Mouse (Mus musculus): ENCODE measurements around the gene Rps23. TPM values are rescaled to one million over a fixed set of nuclear protein-coding genes. Genes with fewer than 3 reads are reported as not detected.

Rps23 gene
- polyA plus RNA-seq (2016; fragmentation: Nextera tagmentation; extraction: Ambion mirVana), result 168 and 169 TPM in 2 replicates

GRCm38 (mm10) chr13:90922751-90923612 is at the start of gene Rps23:
Gene Rps23 (plus strand): TSS chr13:90922958.
- H3K4me3 ChIP-seq, result peak within 1 kb of the TSS; percentile 85
- peak; percentile 99 for ATAC-seq (ENCODE audit: low FRiP score, low read depth)
- H3K27ac ChIP-seq, result peak within 1 kb of the TSS; percentile 37; the same call in 1 of the 2 replicates
- H3K4me2 ChIP-seq (replicated peaks), result peak within 1 kb of the TSS; percentile 72
- WGBS, result under 1% methylated on average over 55 of the region's 57 CpGs
- H3K27me3 ChIP-seq (replicated peaks), result no peaks in the 10 kb centered on the region
- H3K36me3 ChIP-seq, result peaks cover 29% of the 10 kb centered on the region
- H3K9ac ChIP-seq, result peak within 1 kb of the TSS; percentile 90
- H3K4me1 ChIP-seq, result peaks cover 4% of the 10 kb centered on the region
- no peaks in the 10 kb centered on the region for H3K9me3 ChIP-seq

GRCm38 (mm10) chr13:90881727-90882429 is 40.9 kb upstream of the Rps23 start:
- ATAC-seq (ENCODE audit: low FRiP score, low read depth), result no peak
- Histone ChIP-seq H3K9ac (no peak overlapping the region), H3K4me3 (no peak overlapping the region), H3K4me1 (no peaks in the 10 kb centered on the region), H3K4me2 (replicated peaks) (no peak overlapping the region), H3K27me3 (replicated peaks) (no peaks in the 10 kb centered on the region), H3K27ac (no peak overlapping the region), H3K9me3 (no peaks in the 10 kb centered on the region), H3K36me3 (no peaks in the 10 kb centered on the region)
- 95% methylated on average over 1 of the region's 1 CpGs for WGBS

- Histone ChIP-seq H3K27me3 (replicated peaks) (no peaks in the 10 kb centered on the region), H3K36me3 (no peaks in the 10 kb centered on the region), H3K9me3 (no peaks in the 10 kb centered on the region), H3K9ac (no peak overlapping the region), H3K4me1 (no peaks in the 10 kb centered on the region), H3K4me2 (replicated peaks) (peak overlapping the region; percentile 62), H3K27ac (no peak overlapping the region), H3K4me3 (peak overlapping the region; percentile 27; the same call in 1 of the 2 replicates)
- WGBS, result 62% methylated on average over 13 of the region's 13 CpGs
- peak; percentile 55 for ATAC-seq (ENCODE audit: low FRiP score, low read depth)
These were observed 36.8 kb upstream of the Rps23 start for GRCm38 (mm10) chr13:90885856-90886532.

GRCm38 (mm10) chr13:90886568-90886983 is 36.2 kb upstream of the Rps23 start:
- Histone ChIP-seq H3K4me2 (replicated peaks) (peak overlapping the region; percentile 62), H3K9ac (no peak overlapping the region), H3K9me3 (no peaks in the 10 kb centered on the region), H3K4me3 (peak overlapping the region; percentile 27), H3K36me3 (no peaks in the 10 kb centered on the region), H3K27me3 (replicated peaks) (no peaks in the 10 kb centered on the region), H3K27ac (no peak overlapping the region), H3K4me1 (no peaks in the 10 kb centered on the region)
- 1% methylated on average over 18 of the region's 18 CpGs for WGBS
- ATAC-seq (ENCODE audit: low FRiP score, low read depth), result peak; percentile 54

- no peaks in the 10 kb centered on the region for H3K4me1 ChIP-seq
- no peak overlapping the region for H3K27ac ChIP-seq
- no peaks in the 10 kb centered on the region for H3K36me3 ChIP-seq
- H3K9me3 ChIP-seq, result no peaks in the 10 kb centered on the region
- H3K9ac ChIP-seq, result no peak overlapping the region
- no peak overlapping the region for H3K4me3 ChIP-seq
- no peak overlapping the region for H3K4me2 ChIP-seq (replicated peaks)
- WGBS, result 90% methylated on average over 5 of the region's 5 CpGs
- H3K27me3 ChIP-seq (replicated peaks), result no peaks in the 10 kb centered on the region
- no peak for ATAC-seq (ENCODE audit: low FRiP score, low read depth)
These were observed 32.6 kb upstream of the Rps23 start for GRCm38 (mm10) chr13:90890111-90890510.

- no peaks in the 10 kb centered on the region for H3K36me3 ChIP-seq
- H3K27ac ChIP-seq, result no peak overlapping the region
- no peaks in the 10 kb centered on the region for H3K27me3 ChIP-seq (replicated peaks)
- no peaks in the 10 kb centered on the region for H3K4me1 ChIP-seq
- no peak overlapping the region for H3K4me3 ChIP-seq
- no peak for ATAC-seq (ENCODE audit: low FRiP score, low read depth)
- H3K4me2 ChIP-seq (replicated peaks), result no peak overlapping the region
- H3K9me3 ChIP-seq, result no peaks in the 10 kb centered on the region
- no peak overlapping the region for H3K9ac ChIP-seq
- 88% methylated on average over 4 of the region's 4 CpGs for WGBS
These were observed 27.9 kb upstream of the Rps23 start for GRCm38 (mm10) chr13:90894819-90895218.

GRCm38 (mm10) chr13:90896098-90896497 is 26.7 kb upstream of the Rps23 start:
- ATAC-seq (ENCODE audit: low FRiP score, low read depth), result no peak
- Histone ChIP-seq H3K36me3 (no peaks in the 10 kb centered on the region), H3K9me3 (no peaks in the 10 kb centered on the region), H3K9ac (no peak overlapping the region), H3K27me3 (replicated peaks) (no peaks in the 10 kb centered on the region), H3K4me1 (no peaks in the 10 kb centered on the region), H3K4me3 (no peak overlapping the region), H3K4me2 (replicated peaks) (no peak overlapping the region), H3K27ac (no peak overlapping the region)
- WGBS, result 55% methylated on average over 2 of the region's 2 CpGs

- H3K9ac ChIP-seq, result no peak overlapping the region
- H3K9me3 ChIP-seq, result no peaks in the 10 kb centered on the region
- H3K4me3 ChIP-seq, result no peak overlapping the region
- no peak overlapping the region for H3K4me2 ChIP-seq (replicated peaks)
- WGBS, result 93% methylated on average over 12 of the region's 12 CpGs
- ATAC-seq (ENCODE audit: low FRiP score, low read depth), result no peak
- no peaks in the 10 kb centered on the region for H3K36me3 ChIP-seq
- no peaks in the 10 kb centered on the region for H3K4me1 ChIP-seq
- no peak overlapping the region for H3K27ac ChIP-seq
- no peaks in the 10 kb centered on the region for H3K27me3 ChIP-seq (replicated peaks)
These were observed 25.9 kb upstream of the Rps23 start for GRCm38 (mm10) chr13:90896821-90897220.

- Histone ChIP-seq H3K9ac (no peak within 1 kb of the TSS), H3K36me3 (no peaks in the 10 kb centered on the region), H3K27ac (no peak within 1 kb of the TSS), H3K9me3 (no peaks in the 10 kb centered on the region), H3K27me3 (replicated peaks) (no peaks in the 10 kb centered on the region), H3K4me1 (no peaks in the 10 kb centered on the region), H3K4me3 (no peak within 1 kb of the TSS), H3K4me2 (replicated peaks) (no peak within 1 kb of the TSS)
- WGBS, result 86% methylated on average over 5 of the region's 5 CpGs
- no peak for ATAC-seq (ENCODE audit: low FRiP score, low read depth)
These were observed 17.6 kb upstream of the Rps23 start, which contains the start of gene Atp6ap1l for GRCm38 (mm10) chr13:90905176-90905575. Gene Atp6ap1l (minus strand): TSS chr13:90905355.

- ATAC-seq (ENCODE audit: low FRiP score, low read depth), result no peak
- H3K4me3 ChIP-seq, result no peak overlapping the region
- no peaks in the 10 kb centered on the region for H3K4me1 ChIP-seq
- H3K9ac ChIP-seq, result no peak overlapping the region
- no peaks in the 10 kb centered on the region for H3K27me3 ChIP-seq (replicated peaks)
- H3K36me3 ChIP-seq, result no peaks in the 10 kb centered on the region
- WGBS, result 91% methylated on average over 12 of the region's 12 CpGs
- H3K4me2 ChIP-seq (replicated peaks), result no peak overlapping the region
- H3K27ac ChIP-seq, result no peak overlapping the region
- H3K9me3 ChIP-seq, result no peaks in the 10 kb centered on the region
These were observed 15.4 kb upstream of the Rps23 start for GRCm38 (mm10) chr13:90907376-90907775.

- Histone ChIP-seq H3K9ac (no peak overlapping the region), H3K36me3 (no peaks in the 10 kb centered on the region), H3K4me1 (no peaks in the 10 kb centered on the region; the same call in 1 of the 2 replicates), H3K4me2 (replicated peaks) (no peak overlapping the region), H3K4me3 (no peak overlapping the region), H3K27me3 (replicated peaks) (no peaks in the 10 kb centered on the region), H3K27ac (no peak overlapping the region), H3K9me3 (no peaks in the 10 kb centered on the region)
- WGBS, result 69% methylated on average over 17 of the region's 17 CpGs
- peak; percentile 34; the same call in 1 of the 2 replicates for ATAC-seq (ENCODE audit: low FRiP score, low read depth)
These were observed 9.7 kb upstream of the Rps23 start for GRCm38 (mm10) chr13:90912760-90913674.

All from neural tube, embryonic 12.5 days (tissue).